ENCODE assay signal across 14 mouse cellular contexts in genomic region chr16:52726120-52726844, GRCm38 (mm10).
"Had no signal": no experiment of that assay in that cellular context is flagged by ENCODE, and none has a peak within 500 bp of the region (broad histone marks: within the 10 kb centered on the region; RNA-seq: fewer than 3 reads in every experiment).

No protein-coding gene starts in this region.

- H3K4me2 ChIP-seq: intestine, embryonic 15.5 days; liver, embryonic 13.5 days had no signal

- H3K9me3 ChIP-seq: intestine, embryonic 15.5 days; liver, embryonic 13.5 days had no signal

- H3K36me3 ChIP-seq: intestine, embryonic 15.5 days; liver, embryonic 13.5 days had no signal

- H3K4me3 ChIP-seq: intestine, embryonic 15.5 days; liver, embryonic 13.5 days had no signal

- ATAC-seq: intestine, embryonic 15.5 days had no signal

- DNase-seq: kidney, adult 11 months; kidney, adult 9 months; kidney, postnatal 14 days; kidney, postnatal 4 days; liver, embryonic 13.5 days; lung, adult 2 months; lung, postnatal 14 days; lung, postnatal 4 days; midbrain, embryonic 14.5 days; thymus, adult 2 months; thymus, postnatal 14 days; thymus, postnatal 4 days had no signal

- H3K27ac ChIP-seq: intestine, embryonic 15.5 days; liver, embryonic 13.5 days; stomach, postnatal 0 days had no signal

- H3K9ac ChIP-seq: intestine, embryonic 15.5 days; liver, embryonic 13.5 days had no signal

- H3K27me3 ChIP-seq: intestine, embryonic 15.5 days; liver, embryonic 13.5 days had no signal

- H3K4me1 ChIP-seq: intestine, embryonic 15.5 days; liver, embryonic 13.5 days had no signal
